Mouse (Mus musculus): ENCODE data around the gene Gm11639.

Gene Gm11639

GRCm38 (mm10) chr11:104704097-104704496, 18.6 kb downstream of the Gm11639 start:
- DNase-seq (ENCODE audit: low spot score in 2 of 2), result no peak

GRCm38 (mm10) chr11:104707084-104707483, 21.6 kb downstream of the Gm11639 start:
- no peak for DNase-seq (ENCODE audit: low spot score in 2 of 2)

GRCm38 (mm10) chr11:104744995-104745568, 59.6 kb downstream of the Gm11639 start:
- DNase-seq (ENCODE audit: low spot score in 2 of 2), result no peak

GRCm38 (mm10) chr11:104765762-104766161, 80.3 kb downstream of the Gm11639 start:
- DNase-seq (ENCODE audit: low spot score in 2 of 2), result no peak

GRCm38 (mm10) chr11:104767068-104767467, 81.6 kb downstream of the Gm11639 start:
- no peak for DNase-seq (ENCODE audit: low spot score in 2 of 2)

GRCm38 (mm10) chr11:104768072-104768471, 82.6 kb downstream of the Gm11639 start:
- DNase-seq (ENCODE audit: low spot score in 2 of 2), result peak in 1 of 2 experiments; percentile 63

GRCm38 (mm10) chr11:104778796-104779195, 93.3 kb downstream of the Gm11639 start:
- no peak for DNase-seq (ENCODE audit: low spot score in 2 of 2)

GRCm38 (mm10) chr11:104944723-104945122, 259.2 kb downstream of the Gm11639 start:
- no peak for DNase-seq (ENCODE audit: low spot score in 2 of 2)

GRCm38 (mm10) chr11:104952349-104952748, 266.8 kb downstream of the Gm11639 start:
- DNase-seq (ENCODE audit: low spot score in 2 of 2), result no peak

GRCm38 (mm10) chr11:104967862-104968261, 282.4 kb downstream of the Gm11639 start:
- DNase-seq (ENCODE audit: low spot score in 2 of 2), result no peak

- no peak for DNase-seq (ENCODE audit: low spot score in 2 of 2)
Measured at GRCm38 (mm10) chr11:104968388-104968787, 282.9 kb downstream of the Gm11639 start.

GRCm38 (mm10) chr11:104971322-104971721, 285.8 kb downstream of the Gm11639 start:
- DNase-seq (ENCODE audit: low spot score in 2 of 2), result no peak

- DNase-seq (ENCODE audit: low spot score in 2 of 2), result no peak
Measured at GRCm38 (mm10) chr11:104972480-104972879, 287.0 kb downstream of the Gm11639 start.

- DNase-seq (ENCODE audit: low spot score in 2 of 2), result no peak
Measured at GRCm38 (mm10) chr11:104977976-104978375, 292.5 kb downstream of the Gm11639 start.

GRCm38 (mm10) chr11:104981342-104982055, 296.0 kb downstream of the Gm11639 start:
- DNase-seq (ENCODE audit: low spot score in 2 of 2), result no peak

GRCm38 (mm10) chr11:105009232-105009631, 323.7 kb downstream of the Gm11639 start:
- no peak for DNase-seq (ENCODE audit: low spot score in 2 of 2)

- DNase-seq (ENCODE audit: low spot score in 2 of 2), result no peak
Measured at GRCm38 (mm10) chr11:105021071-105021470, 335.6 kb downstream of the Gm11639 start.

GRCm38 (mm10) chr11:105028744-105029348, 343.3 kb downstream of the Gm11639 start:
- no peak for DNase-seq (ENCODE audit: low spot score in 2 of 2)

GRCm38 (mm10) chr11:105029525-105029924, 344.0 kb downstream of the Gm11639 start:
- DNase-seq (ENCODE audit: low spot score in 2 of 2), result no peak

- no peak for DNase-seq (ENCODE audit: low spot score in 2 of 2)
Measured at GRCm38 (mm10) chr11:105030229-105030628, 344.7 kb downstream of the Gm11639 start.

GRCm38 (mm10) chr11:105031103-105031502, 345.6 kb downstream of the Gm11639 start:
- DNase-seq (ENCODE audit: low spot score in 2 of 2), result no peak

- no peak for DNase-seq (ENCODE audit: low spot score in 2 of 2)
Measured at GRCm38 (mm10) chr11:105035081-105035480, 349.6 kb downstream of the Gm11639 start.

GRCm38 (mm10) chr11:105063292-105063691, 377.8 kb downstream of the Gm11639 start, which contains the start of gene Efcab3:
Gene Efcab3, plus strand, starts transcription at chr11:105063592.
- DNase-seq (ENCODE audit: low spot score in 2 of 2), result no peak
